Mouse (Mus musculus) stomach, postnatal 0 days (tissue): ENCODE data around the gene Mex3b.
A peak's percentile ranks its signal among the peaks of the same experiment; 100 is the strongest.

Experiments
- CTCF ChIP-seq: IDR thresholded peaks from 2 replicates; pipeline ENCODE4 v1.5.1; 2016; ENCODE audit warnings: antibody characterized with exemption, low read depth, mild to moderate bottlenecking, moderate library complexity
- EP300 ChIP-seq: optimal IDR thresholded peaks from 2 replicates; pipeline ENCODE3; 2016; ENCODE audit warnings: antibody characterized with exemption

DNA sequence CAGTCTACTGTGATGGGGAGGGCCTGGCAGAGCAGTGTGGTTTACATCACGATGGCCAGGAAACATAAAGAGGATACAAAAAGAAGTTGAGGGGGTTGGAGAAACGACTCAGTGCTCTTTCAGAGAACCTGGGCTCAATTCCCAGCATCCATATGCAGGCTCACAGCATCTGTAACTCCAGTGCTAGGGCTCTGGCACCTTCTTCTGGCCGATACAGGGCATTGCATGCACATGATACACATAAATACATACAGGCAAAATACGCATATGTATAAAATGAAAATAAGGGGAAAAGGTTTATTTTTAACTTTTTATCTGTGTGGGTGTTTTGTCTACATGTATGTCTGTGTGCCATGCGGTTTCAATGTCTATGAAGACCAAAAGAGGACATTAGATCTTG is 13.6 kb downstream of the Mex3b start:
- TF ChIP-seq CTCF (peak; percentile 28; the same call in 1 of the 2 replicates), EP300 (no peak)
